Mouse (Mus musculus) hindbrain, embryonic 12.5 days (tissue): ENCODE measurements around the gene Ffar4. TPM values are rescaled to one million over a fixed set of nuclear protein-coding genes. Genes with fewer than 3 reads are reported as not detected.

ENCODE experiments used
- ATAC-seq: fragments of 200-750 bp; cut with Nextera tagmentation; 2 replicates; pipeline ENCODE4 v1.8.0; 2017; ENCODE audit warnings: moderate TSS enrichment; ENCODE audit not compliant: low FRiP score
- H3K27ac ChIP-seq: fragments of 300-500 bp; sonication (generic); 2 replicates; pipeline ENCODE4 v1.5.1; 2016; ENCODE audit warnings: mild to moderate bottlenecking
- H3K27me3 ChIP-seq: fragments of 300-500 bp; sonication (generic); 2 replicates; pipeline ENCODE4 v1.6.1; 2016; ENCODE audit warnings: mild to moderate bottlenecking
- H3K36me3 ChIP-seq: fragments of 300-500 bp; sonication (generic); 2 replicates; pipeline ENCODE4 v1.6.1; 2016; ENCODE audit warnings: mild to moderate bottlenecking
- H3K4me1 ChIP-seq: fragments of 300-500 bp; sonication (generic); 2 replicates; pipeline ENCODE4 v1.6.1; 2016
- H3K4me2 ChIP-seq: fragments of 300-500 bp; sonication (generic); replicated peaks from 2 replicates; pipeline ENCODE4 v1.6.1; 2016; ENCODE audit warnings: mild to moderate bottlenecking
- H3K4me3 ChIP-seq: fragments of 300-500 bp; sonication (generic); 2 replicates; pipeline ENCODE4 v1.5.1; 2016; ENCODE audit warnings: mild to moderate bottlenecking
- H3K9ac ChIP-seq: fragments of 300-500 bp; sonication (generic); 2 replicates; pipeline ENCODE4 v1.6.1; 2016; ENCODE audit warnings: mild to moderate bottlenecking, moderate library complexity
- H3K9me3 ChIP-seq: fragments of 300-500 bp; sonication (generic); replicated peaks from 2 replicates; pipeline ENCODE4 v1.6.1; 2016; ENCODE audit warnings: mild to moderate bottlenecking
- WGBS: fragments of 180-500 bp; shearing (Covaris S2); methylation state at CpG from one replicate; pipeline ENCODE4 v1.1.7; 2016; 5-methylcytosine and 5-hydroxymethylcytosine counted together
- polyA plus RNA-seq: library from polyadenylated mRNA; unstranded; fragments of >200 nt; fragmentation: Nextera tagmentation; extraction: Ambion mirVana; gene quantifications from 2 replicates; pipeline ENCODE4 v1.2.1, GENCODE M21; 2016

Ffar4 gene
- polyA plus RNA-seq, 1 experiment from 2014 or later, result not detected

DNA sequence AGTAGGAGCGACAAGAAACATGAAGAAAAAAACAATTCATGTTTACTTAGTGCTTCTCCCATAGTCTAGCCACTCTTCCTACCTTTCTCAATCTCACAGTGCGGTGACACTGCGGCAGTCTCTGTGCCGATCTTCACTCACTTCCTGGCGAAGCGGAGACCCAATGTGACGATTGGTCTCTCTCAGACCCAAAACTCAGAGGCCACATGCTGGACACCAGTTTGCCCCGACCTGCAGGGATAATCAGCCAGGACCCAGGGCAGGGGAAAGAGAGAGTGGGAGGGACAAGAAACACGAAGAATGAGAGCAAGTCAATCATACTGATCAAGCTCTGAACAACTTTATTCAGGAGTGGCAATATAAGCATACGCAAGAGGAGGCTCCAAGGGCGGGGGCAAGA is 21.8 kb upstream of the Ffar4 start:
- Histone ChIP-seq H3K9me3 (no peaks in the 10 kb centered on the region), H3K27ac (no peak overlapping the region), H3K4me3 (no peak overlapping the region), H3K9ac (no peak overlapping the region), H3K4me2 (no peak overlapping the region), H3K4me1 (no peaks in the 10 kb centered on the region), H3K36me3 (peaks cover 33% of the 10 kb centered on the region), H3K27me3 (no peaks in the 10 kb centered on the region)
- no peak for ATAC-seq
- 81% methylated on average over 11 of the region's 11 CpGs for WGBS

DNA sequence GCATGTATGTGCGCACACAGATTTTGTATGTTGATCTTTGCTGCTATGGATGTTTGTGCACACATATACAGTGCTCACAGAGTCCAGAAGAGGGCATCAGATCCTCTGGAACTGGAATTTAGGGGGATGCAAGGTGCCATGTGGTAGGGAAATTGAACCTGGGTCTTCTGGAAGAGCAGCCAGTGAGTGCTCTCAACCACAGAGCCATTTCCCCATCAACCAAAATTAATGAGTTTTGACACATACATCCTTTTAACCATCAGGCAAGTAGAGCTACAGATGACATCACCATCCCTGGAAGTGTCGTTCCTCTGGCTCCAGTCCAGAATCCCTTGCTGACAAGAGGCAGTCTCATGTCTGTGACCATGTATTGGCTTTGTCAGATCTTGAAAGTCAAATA is 20.6 kb upstream of the Ffar4 start:
- Histone ChIP-seq H3K27me3 (no peaks in the 10 kb centered on the region), H3K9ac (no peak overlapping the region), H3K27ac (no peak overlapping the region), H3K4me3 (no peak overlapping the region), H3K9me3 (no peaks in the 10 kb centered on the region), H3K4me2 (no peak overlapping the region), H3K36me3 (peaks cover 21% of the 10 kb centered on the region), H3K4me1 (no peaks in the 10 kb centered on the region)
- no peak for ATAC-seq
- WGBS, result 90% methylated on average over 2 of the region's 2 CpGs

DNA sequence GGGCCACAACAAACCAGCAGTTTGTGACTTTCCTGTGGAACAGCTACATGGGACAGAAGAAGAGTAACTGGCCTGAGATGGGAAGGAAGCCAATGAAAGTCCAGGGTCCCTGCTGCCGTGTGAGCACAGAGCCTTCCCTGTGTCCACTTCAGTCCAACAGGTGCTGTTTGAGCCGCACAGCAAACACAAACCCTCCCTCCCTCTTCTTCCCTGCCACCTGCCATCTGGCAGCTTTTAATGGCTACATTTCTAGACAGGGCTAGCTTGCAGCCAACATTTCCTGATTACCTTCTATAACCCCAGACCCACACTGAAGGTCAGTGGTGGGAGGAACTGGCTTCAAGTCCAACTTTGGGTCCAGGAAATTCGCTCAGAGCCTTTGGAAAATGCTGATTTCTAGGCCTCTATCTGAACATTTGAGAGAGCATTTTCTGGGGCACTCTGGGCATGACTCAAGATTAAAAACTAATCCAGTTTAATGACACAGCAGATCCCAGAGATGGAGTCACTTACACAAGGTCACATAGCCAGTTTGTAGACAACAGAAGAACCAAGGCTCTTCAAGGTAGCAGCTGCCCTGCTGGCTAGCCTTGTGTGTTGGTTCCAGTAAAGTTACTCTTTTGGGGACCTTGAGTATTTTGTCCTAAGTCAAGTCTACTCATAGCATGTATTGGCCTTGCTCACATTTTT is 18.9 kb upstream of the Ffar4 start:
- ATAC-seq, result no peak
- H3K4me2 ChIP-seq, result no peak overlapping the region
- no peak overlapping the region for H3K27ac ChIP-seq
- no peaks in the 10 kb centered on the region for H3K4me1 ChIP-seq
- no peaks in the 10 kb centered on the region for H3K27me3 ChIP-seq
- no peak overlapping the region for H3K4me3 ChIP-seq
- H3K9ac ChIP-seq, result no peak overlapping the region
- H3K36me3 ChIP-seq, result peaks cover 7% of the 10 kb centered on the region
- WGBS, result 86% methylated on average over 3 of the region's 3 CpGs
- H3K9me3 ChIP-seq, result no peaks in the 10 kb centered on the region

DNA sequence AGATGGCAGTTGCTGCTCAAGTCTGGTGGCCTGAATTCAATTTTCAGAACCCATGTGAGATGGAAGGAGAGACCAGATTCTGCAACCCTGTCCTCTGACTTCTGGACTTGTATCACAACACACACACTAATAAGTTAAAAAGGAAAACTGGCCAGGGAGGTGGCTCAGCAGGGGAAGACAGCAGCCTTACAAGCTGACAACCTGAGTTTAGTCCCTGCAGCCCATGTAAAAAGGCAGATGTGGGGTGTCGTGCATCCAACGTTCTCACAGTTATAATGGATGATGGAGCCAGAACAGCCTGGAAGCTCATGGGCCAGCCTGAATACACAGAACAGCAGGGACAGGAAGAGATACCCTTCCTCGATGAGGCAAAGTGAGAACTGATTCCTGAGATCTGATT is 15.5 kb upstream of the Ffar4 start:
- WGBS, result 75% methylated on average over 3 of the region's 3 CpGs
- no peak for ATAC-seq
- no peaks in the 10 kb centered on the region for H3K36me3 ChIP-seq

DNA sequence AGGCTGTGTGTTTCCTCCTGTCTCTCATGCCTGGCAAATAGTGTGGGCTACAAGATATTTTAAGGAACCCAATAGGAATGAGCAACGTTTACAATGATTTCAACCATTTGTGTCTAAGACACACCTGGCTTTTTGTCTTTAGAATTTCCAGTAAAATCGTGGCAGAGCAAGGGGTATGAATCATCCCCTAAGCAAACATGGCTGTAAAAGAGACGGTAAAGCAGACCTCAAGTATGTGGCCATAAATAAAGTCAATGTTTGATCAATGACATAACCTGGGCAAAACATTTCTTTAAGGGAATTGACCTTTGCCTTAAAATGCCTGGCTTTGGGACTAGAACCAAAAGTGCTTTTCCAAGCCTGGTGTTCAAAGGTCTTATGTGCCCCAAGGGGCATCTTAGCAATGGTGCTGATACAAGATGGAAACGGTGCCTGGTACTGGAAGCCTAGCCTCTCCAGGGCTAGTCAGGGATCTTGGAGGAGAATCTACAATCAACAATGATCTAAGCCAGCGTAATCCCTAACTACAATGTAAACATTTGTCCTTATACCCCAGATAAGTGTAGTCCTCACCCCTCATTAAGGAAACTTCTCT is 13.8 kb upstream of the Ffar4 start:
- no peak overlapping the region for H3K4me2 ChIP-seq
- H3K27me3 ChIP-seq, result no peaks in the 10 kb centered on the region
- no peak for ATAC-seq
- WGBS, result 80% methylated on average over 5 of the region's 5 CpGs
- H3K9me3 ChIP-seq, result no peaks in the 10 kb centered on the region
- no peak overlapping the region for H3K9ac ChIP-seq
- H3K4me1 ChIP-seq, result no peaks in the 10 kb centered on the region
- H3K27ac ChIP-seq, result no peak overlapping the region
- no peaks in the 10 kb centered on the region for H3K36me3 ChIP-seq
- H3K4me3 ChIP-seq, result no peak overlapping the region

More for the DNA sequence above, 15.5 kb upstream of the Ffar4 start:
- Histone ChIP-seq H3K4me1 (no peaks in the 10 kb centered on the region), H3K27ac (no peak overlapping the region), H3K9ac (no peak overlapping the region), H3K27me3 (no peaks in the 10 kb centered on the region), H3K4me2 (no peak overlapping the region), H3K9me3 (no peaks in the 10 kb centered on the region), H3K4me3 (no peak overlapping the region)

DNA sequence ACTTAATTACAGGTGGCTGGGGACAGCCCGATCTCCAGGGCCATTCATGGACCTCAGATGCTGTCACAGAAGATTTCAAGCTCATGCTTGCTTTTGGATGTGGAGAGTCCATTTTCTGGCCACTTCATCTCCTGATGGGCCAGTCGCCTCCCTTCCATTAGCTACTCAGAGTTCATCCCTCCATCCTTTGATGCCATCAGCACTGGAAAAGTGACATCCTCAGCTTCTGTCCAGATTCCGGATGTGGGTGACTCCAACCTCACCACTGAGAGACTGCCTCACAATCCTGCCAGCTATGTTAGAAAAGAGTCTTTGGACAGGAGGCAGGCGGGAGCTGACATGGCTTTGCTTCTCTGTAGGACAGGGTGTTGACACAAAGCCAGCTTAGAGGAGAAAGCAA is 11.0 kb upstream of the Ffar4 start:
- Histone ChIP-seq H3K9ac (no peak overlapping the region), H3K27me3 (no peaks in the 10 kb centered on the region), H3K27ac (no peak overlapping the region), H3K9me3 (no peaks in the 10 kb centered on the region), H3K4me3 (no peak overlapping the region), H3K4me1 (no peaks in the 10 kb centered on the region), H3K36me3 (no peaks in the 10 kb centered on the region), H3K4me2 (no peak overlapping the region)
- ATAC-seq, result no peak
- 78% methylated on average over 4 of the region's 4 CpGs for WGBS

DNA sequence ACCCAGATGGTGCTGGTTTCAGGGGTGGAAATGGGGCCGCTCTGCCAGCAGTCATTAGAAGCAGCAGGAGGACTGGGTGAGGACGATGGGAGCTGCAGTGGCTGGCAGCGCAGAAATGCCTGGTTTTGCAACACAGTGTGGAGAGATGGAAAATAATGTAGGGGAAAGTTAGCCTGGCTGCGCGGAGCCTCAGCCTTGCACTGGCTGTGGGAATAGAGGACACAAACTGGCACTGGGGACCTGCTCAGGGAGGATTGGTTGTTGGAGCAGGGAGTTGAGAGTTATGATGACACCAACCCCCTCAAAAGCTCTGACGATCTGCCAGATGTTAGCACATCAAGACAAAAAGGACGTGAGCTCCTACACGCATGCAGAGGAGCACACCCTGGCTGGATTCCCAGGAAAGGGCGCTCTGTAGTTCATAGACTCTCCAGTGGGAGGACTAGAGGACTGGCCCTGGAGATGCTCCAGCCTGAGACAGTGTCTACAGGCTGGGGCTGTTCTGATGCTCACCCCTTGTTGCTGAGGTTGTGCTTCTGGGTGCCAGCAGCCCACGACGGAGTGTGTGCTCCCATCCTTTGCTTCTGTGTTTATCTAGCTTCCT is 9.8 kb upstream of the Ffar4 start:
- Histone ChIP-seq H3K4me1 (no peaks in the 10 kb centered on the region), H3K27ac (no peak overlapping the region), H3K9ac (no peak overlapping the region), H3K9me3 (no peaks in the 10 kb centered on the region), H3K36me3 (no peaks in the 10 kb centered on the region), H3K27me3 (no peaks in the 10 kb centered on the region), H3K4me3 (no peak overlapping the region), H3K4me2 (no peak overlapping the region)
- 62% methylated on average over 11 of the region's 11 CpGs for WGBS
- no peak for ATAC-seq

DNA sequence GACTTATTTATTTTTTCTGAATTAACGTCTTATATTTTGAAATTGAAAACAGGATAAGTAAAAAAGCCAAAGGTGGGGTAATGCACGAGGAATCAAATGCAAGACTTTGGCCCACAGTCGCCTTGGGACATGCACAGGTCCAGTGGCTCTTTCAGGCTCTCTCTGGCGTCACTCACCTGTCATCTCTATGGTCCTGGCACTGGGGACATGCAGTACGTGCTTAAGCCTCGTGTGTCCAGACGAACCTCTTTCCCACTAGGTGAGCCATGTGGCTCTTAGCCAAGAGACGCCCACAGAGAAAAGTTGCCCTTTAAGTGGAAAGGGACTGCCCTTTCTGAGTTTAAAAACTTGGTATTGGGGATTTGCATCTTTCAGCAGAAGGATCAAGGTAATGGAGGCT is 7.5 kb upstream of the Ffar4 start:
- H3K4me1 ChIP-seq, result no peaks in the 10 kb centered on the region
- H3K27me3 ChIP-seq, result peaks cover 1% of the 10 kb centered on the region
- H3K36me3 ChIP-seq, result no peaks in the 10 kb centered on the region
- no peak overlapping the region for H3K4me2 ChIP-seq
- WGBS, result 80% methylated on average over 8 of the region's 8 CpGs
- no peak overlapping the region for H3K27ac ChIP-seq
- H3K4me3 ChIP-seq, result no peak overlapping the region
- ATAC-seq, result no peak
- no peak overlapping the region for H3K9ac ChIP-seq
- no peaks in the 10 kb centered on the region for H3K9me3 ChIP-seq

DNA sequence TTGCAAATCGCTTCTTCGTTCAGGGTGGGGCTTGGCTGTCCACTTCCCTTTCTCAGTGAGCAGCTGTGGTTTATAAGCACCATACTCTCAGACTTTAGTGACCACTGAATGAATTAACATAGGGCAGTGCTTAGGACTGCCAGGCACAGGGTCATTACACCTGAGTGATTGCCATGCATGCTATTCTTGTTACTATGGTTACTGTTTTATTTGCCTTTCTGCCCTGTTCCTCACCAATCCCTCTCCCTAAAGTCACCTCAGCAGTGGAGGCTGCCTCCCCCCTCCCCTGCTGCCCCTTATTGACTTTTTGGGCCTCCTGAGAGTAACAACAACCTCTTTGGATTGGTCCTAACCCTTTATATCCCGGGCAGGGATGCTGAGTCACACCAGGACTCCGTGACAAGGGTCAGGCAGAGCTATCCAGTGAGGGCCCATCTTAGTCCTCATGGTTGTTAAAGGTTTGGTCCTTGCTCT is 5.3 kb upstream of the Ffar4 start:
- Histone ChIP-seq H3K4me3 (no peak overlapping the region), H3K4me1 (no peaks in the 10 kb centered on the region), H3K4me2 (no peak overlapping the region), H3K27me3 (peaks cover 21% of the 10 kb centered on the region), H3K27ac (no peak overlapping the region), H3K9me3 (no peaks in the 10 kb centered on the region), H3K36me3 (no peaks in the 10 kb centered on the region), H3K9ac (no peak overlapping the region)
- WGBS, result 61% methylated on average over 4 of the region's 4 CpGs
- no peak for ATAC-seq

DNA sequence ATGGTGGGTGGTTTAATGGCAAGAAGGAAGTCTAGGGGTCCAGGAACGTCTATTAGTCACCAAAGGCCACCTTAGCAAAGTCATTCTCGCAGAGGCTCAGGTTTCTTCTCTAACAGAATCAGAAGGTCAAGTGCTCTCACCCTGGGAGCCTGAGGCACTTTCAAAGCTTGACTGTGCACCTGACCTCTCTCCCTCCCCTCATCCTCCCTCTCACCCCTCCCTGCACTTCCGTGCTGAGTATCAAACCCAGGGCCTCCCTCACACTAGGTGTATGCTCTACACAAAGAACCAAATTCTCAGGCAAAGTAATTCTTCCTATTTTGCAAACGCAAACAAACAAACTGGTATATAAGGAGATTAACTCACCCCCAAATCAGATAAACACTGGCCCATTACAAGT is 640 bp upstream of the Ffar4 start:
- 7% methylated on average over 4 of the region's 4 CpGs for WGBS
- peaks cover 61% of the 10 kb centered on the region for H3K27me3 ChIP-seq

DNA sequence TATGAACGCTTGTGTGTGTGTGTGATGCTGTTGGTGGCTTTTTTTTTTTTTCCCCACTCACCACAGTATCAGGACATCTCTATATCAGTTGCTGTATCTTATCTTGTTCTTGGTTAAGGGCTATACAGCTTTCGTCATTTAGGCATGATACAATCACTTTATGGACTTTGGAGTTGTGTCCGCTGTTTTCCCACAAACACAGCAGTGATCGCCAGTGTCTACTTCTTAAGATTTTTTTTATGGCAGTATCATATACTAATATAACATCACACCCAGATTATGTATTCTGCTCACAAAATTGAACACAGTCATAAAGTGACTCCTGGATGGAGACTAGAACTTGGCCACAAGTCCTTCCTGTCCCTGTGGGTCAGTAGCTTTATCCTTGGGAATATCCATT is 11.0 kb downstream of the Ffar4 start:
- Histone ChIP-seq H3K27ac (no peak overlapping the region), H3K4me3 (no peak overlapping the region), H3K4me1 (no peaks in the 10 kb centered on the region), H3K9ac (no peak overlapping the region), H3K36me3 (no peaks in the 10 kb centered on the region), H3K9me3 (no peaks in the 10 kb centered on the region), H3K27me3 (no peaks in the 10 kb centered on the region), H3K4me2 (no peak overlapping the region)
- ATAC-seq, result no peak
- 96% methylated on average over 4 of the region's 4 CpGs for WGBS

More for the DNA sequence above, 640 bp upstream of the Ffar4 start:
- Histone ChIP-seq H3K9me3 (no peaks in the 10 kb centered on the region), H3K9ac (no peak overlapping the region), H3K4me1 (peaks cover 11% of the 10 kb centered on the region), H3K36me3 (no peaks in the 10 kb centered on the region), H3K4me2 (no peak overlapping the region), H3K4me3 (no peak overlapping the region), H3K27ac (no peak overlapping the region)
- no peak for ATAC-seq

DNA sequence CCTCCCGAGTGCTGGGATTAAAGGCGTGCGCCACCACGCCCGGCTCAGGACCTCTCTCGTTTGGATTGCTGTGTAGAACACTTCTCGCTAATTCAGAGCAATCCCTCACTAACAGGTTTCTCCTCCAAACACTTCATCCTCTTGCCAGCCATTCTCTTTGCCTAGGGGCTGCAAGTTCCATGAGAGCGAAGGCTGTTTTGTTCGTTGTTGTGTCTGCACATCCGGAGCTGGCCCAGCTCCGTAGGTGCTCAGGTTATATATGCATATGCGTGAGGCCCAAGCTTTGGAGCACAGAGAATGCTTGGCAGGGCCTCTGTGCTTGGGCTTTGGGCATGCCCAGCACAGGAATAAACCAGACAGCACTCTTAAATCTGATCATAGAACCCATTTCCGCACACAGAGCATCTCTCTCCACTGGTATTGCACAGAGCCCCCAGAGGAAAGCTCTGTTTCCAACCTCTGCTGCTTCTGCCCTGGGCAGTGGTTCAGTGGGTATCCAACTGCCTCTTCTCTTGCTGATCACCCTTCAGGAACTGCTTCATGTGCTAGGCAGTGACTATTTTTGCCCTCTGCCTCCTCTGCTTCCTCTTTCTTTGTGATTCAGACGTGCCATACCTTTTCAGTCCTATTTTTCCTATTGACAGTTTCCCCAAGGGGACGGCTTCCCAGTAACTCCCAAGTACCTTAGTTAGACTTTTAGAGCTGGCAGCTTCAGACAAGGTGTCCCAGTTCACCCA is 12.8 kb downstream of the Ffar4 start:
- Histone ChIP-seq H3K4me3 (no peak overlapping the region), H3K4me1 (no peaks in the 10 kb centered on the region), H3K4me2 (no peak overlapping the region), H3K9me3 (no peaks in the 10 kb centered on the region), H3K27ac (no peak overlapping the region), H3K36me3 (no peaks in the 10 kb centered on the region), H3K9ac (no peak overlapping the region), H3K27me3 (no peaks in the 10 kb centered on the region)
- WGBS, result 91% methylated on average over 15 of the region's 15 CpGs
- no peak for ATAC-seq
